Mouse (Mus musculus): ENCODE data around the gene Rnf43.

- no peak for TF ChIP-seq CTCF (IDR thresholded peaks at IDR 0.05; ENCODE audit: low read depth, low read length)
- TF ChIP-seq TAL1 (conservative IDR thresholded peaks at IDR 0.05; ENCODE audit: low read depth, low read length) = no peak
- TF ChIP-seq GATA1 (IDR thresholded peaks at IDR 0.05; ENCODE audit: borderline replicate concordance, low read length) = no peak
These were observed 57.8 kb downstream of the Rnf43 start for GRCm38 (mm10) chr11:87720324-87720723.
